Mouse (Mus musculus): ENCODE data around the gene Cd300lb. TPM values are rescaled to one million over a fixed set of nuclear protein-coding genes. Genes with fewer than 3 reads are reported as not detected.

Gene Cd300lb
- polyA plus RNA-seq (2015; fragmentation: Nextera tagmentation; extraction: Ambion mirVana), result 0.14 TPM in 1 of 2 replicates, not detected in the other

DNA sequence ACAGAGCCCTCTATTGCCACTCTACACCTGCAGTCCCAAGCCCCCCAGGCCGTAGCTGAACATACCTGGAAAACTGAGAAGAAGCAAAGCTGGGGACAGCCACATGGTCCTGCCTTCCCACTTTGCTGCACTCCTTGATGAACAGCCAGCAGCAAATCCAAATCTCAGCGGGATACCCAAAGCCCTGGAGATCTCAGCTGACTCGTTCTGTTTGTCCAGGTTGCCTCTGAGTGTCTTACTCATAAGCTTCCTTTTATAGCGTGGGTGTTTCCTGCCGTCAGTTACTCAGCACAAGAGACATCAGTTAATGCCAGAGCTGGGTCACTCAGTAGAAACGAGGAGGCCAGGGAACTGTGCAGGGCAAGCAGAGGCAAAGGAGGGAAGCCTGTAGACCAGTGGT is at the start of gene Cd300lb:
TSS of gene Cd300lb (minus strand) at position 243 of the 400 bp plus-strand sequence.
- H3K9ac ChIP-seq, result no peak within 1 kb of the TSS
- H3K4me1 ChIP-seq, result no peaks in the 10 kb centered on the region
- no peaks in the 10 kb centered on the region for H3K9me3 ChIP-seq
- no peak within 1 kb of the TSS for H3K4me2 ChIP-seq
- H3K4me3 ChIP-seq, result no peak within 1 kb of the TSS
- H3K27ac ChIP-seq, result no peak within 1 kb of the TSS
- no peak for ATAC-seq (replicated peaks)
- no peaks in the 10 kb centered on the region for H3K36me3 ChIP-seq (replicated peaks)
- H3K27me3 ChIP-seq (replicated peaks), result no peaks in the 10 kb centered on the region
- WGBS, result 67% methylated on average over 6 of the region's 6 CpGs

DNA sequence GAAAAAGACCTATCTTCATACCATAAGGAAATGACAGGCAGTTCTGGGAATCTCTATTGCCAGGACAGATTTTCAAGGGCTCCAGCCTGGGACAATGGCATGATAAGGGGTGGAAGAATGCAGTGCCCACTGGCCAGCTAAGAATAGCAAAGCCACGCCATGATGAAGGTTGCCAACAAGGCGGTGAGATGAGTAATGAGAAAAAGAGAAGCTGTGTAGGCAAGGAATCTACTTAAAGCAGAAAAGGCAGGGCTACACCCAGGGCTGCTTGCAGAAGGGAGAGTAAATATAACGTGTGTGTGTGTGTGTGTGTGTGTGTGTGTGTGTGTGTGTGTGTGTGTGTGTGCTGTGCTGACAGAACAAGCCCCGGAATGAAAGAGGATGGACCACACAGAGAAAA is 47.7 kb upstream of the Cd300lb start:
- Histone ChIP-seq H3K4me2 (no peak overlapping the region), H3K36me3 (replicated peaks) (no peaks in the 10 kb centered on the region), H3K27me3 (replicated peaks) (no peaks in the 10 kb centered on the region), H3K9ac (no peak overlapping the region), H3K27ac (no peak overlapping the region), H3K4me3 (no peak overlapping the region), H3K9me3 (no peaks in the 10 kb centered on the region), H3K4me1 (no peaks in the 10 kb centered on the region)
- no peak for ATAC-seq (replicated peaks)
- WGBS, result 82% methylated on average over 4 of the region's 4 CpGs

DNA sequence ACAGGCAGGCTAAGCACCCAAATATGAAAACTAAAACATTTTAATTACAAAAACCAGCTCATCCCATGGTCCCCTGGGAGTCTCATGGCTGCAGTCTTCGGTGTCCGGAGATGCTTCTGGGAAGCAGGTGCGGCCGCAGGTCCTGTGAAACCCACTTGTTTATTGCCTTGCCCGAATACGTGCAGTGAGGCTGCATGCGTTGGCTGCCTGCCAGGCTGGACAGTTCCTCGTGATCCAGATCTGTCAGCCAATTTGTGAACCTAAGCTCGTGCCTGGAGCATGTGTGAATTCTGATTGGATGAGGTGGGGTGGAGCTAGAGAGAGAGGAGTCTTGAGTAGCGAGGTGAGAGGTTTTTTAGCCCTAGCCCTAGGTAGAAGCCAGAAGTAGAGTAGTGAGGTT is 38.5 kb upstream of the Cd300lb start:
- Histone ChIP-seq H3K9me3 (no peaks in the 10 kb centered on the region), H3K4me3 (no peak overlapping the region), H3K36me3 (replicated peaks) (no peaks in the 10 kb centered on the region), H3K27me3 (replicated peaks) (no peaks in the 10 kb centered on the region), H3K27ac (no peak overlapping the region), H3K4me1 (no peaks in the 10 kb centered on the region), H3K9ac (no peak overlapping the region), H3K4me2 (no peak overlapping the region)
- no peak for ATAC-seq (replicated peaks)
- 85% methylated on average over 10 of the region's 10 CpGs for WGBS

DNA sequence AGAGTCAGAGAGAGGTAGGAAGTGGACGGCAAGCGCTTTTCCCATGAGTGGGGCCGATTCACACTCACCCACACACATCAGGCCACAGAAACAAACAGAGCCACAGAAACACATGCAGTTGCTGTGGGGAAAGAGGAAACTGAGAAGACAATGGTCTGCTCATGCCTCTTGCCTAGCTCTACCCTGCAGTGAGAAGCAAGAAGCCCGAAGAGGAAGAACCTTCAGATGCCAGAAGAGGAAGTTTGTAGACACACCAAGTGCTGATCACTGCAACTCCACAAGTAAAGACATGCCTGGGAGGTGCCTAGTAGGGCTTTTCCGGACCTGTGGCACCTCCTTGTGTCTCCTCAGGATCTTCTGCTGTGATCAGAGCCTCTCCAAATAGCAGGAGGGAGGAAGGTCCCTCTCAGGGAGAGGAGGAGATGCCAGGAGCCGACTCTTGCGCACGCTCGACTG is 34.6 kb upstream of the Cd300lb start, which contains the start of gene Cd300c:
TSS of gene Cd300c (minus strand) at position 406 of the 456 bp plus-strand sequence.
- Histone ChIP-seq H3K27me3 (replicated peaks) (no peaks in the 10 kb centered on the region), H3K4me1 (no peaks in the 10 kb centered on the region), H3K4me2 (no peak within 1 kb of the TSS), H3K9me3 (no peaks in the 10 kb centered on the region), H3K27ac (no peak within 1 kb of the TSS), H3K36me3 (replicated peaks) (no peaks in the 10 kb centered on the region), H3K9ac (no peak within 1 kb of the TSS), H3K4me3 (no peak within 1 kb of the TSS)
- 86% methylated on average over 9 of the region's 9 CpGs for WGBS
- no peak for ATAC-seq (replicated peaks)

DNA sequence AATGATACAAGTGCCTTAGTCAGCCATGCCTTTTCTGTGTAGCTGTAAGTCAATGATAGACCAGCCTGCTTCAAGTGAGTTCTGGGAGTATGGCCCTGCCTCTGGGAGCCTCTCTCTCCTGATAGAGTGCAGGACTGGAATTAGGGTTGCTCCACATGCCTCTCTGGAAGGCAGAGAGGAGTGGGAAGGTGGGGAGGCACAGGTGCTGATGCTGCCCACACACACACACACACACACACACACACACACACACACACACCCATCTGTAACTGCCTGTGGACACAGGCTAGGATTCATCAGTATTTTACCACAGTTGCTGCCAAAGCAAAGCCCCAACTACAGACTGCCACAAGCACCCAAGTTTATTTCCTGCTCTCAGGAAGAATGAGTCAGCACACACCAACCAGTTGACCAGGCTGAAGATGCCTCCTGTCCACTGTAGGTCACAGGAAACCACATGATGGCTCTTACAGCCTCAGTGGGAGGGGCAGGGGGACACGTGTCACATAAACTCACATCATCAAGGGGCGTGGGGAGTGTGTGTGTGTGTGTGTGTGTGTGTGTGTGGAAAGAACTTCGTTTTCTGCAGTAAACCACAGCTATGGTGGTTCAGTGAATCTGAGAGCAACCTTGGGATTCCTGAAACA is 31.1 kb upstream of the Cd300lb start:
- Histone ChIP-seq H3K9ac (no peak overlapping the region), H3K27me3 (replicated peaks) (no peaks in the 10 kb centered on the region), H3K4me1 (no peaks in the 10 kb centered on the region), H3K4me2 (no peak overlapping the region), H3K9me3 (no peaks in the 10 kb centered on the region), H3K36me3 (replicated peaks) (no peaks in the 10 kb centered on the region), H3K27ac (no peak overlapping the region), H3K4me3 (no peak overlapping the region)
- no peak for ATAC-seq (replicated peaks)
- WGBS, result 59% methylated on average over 3 of the region's 3 CpGs

DNA sequence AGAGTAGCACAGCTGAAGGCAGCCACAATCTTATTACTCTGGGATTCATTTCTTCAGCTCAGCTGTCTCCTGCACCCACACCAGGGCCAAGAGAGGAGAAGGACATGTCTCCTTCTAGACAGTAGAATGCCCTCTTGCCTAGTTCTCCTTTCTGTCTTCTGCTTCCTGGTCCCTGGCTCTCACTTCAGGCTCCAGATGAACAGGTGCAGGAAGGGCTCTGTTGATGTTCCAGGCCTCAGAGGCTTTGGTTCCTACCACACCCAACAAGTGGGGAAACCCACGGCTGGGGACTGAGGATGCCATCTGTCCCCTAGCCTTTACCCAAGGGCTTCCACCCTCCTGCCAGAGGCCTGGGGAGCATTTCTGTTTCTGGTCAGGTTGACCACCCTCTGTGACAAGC is 26.2 kb upstream of the Cd300lb start:
- H3K27ac ChIP-seq, result no peak overlapping the region
- WGBS, result 95% methylated on average over 1 of the region's 1 CpGs
- ATAC-seq (replicated peaks), result no peak

DNA sequence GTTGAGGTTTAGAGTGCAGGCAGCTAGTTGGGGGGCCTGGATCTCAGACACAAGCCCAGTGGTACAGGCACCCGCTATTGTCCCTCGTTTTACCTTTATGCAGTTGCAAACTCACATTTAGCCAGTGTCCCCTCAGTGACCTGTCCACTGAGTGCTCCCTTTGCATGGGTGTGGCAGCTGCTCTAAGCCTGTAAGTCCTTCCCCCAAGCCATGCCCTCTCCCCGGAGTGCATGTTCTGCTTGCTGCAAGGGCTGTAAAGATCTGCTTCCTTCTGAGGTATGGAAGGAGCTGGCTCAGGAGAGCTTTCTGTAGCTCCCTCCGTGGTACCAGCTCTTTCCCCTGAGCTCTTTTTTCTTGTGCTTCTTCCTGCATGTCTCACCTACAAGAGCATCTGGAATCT is 595 bp downstream of the Cd300lb start:
- WGBS, result 91% methylated on average over 4 of the region's 4 CpGs
- H3K4me2 ChIP-seq, result no peak overlapping the region
- H3K27ac ChIP-seq, result no peak overlapping the region
- no peak overlapping the region for H3K4me3 ChIP-seq
- H3K9ac ChIP-seq, result no peak overlapping the region
- H3K9me3 ChIP-seq, result no peaks in the 10 kb centered on the region
- no peaks in the 10 kb centered on the region for H3K27me3 ChIP-seq (replicated peaks)
- no peaks in the 10 kb centered on the region for H3K36me3 ChIP-seq (replicated peaks)
- H3K4me1 ChIP-seq, result no peaks in the 10 kb centered on the region
- no peak for ATAC-seq (replicated peaks)

More for the DNA sequence above, 26.2 kb upstream of the Cd300lb start:
- Histone ChIP-seq H3K4me1 (no peaks in the 10 kb centered on the region), H3K4me2 (no peak overlapping the region), H3K9me3 (no peaks in the 10 kb centered on the region), H3K4me3 (no peak overlapping the region), H3K36me3 (replicated peaks) (no peaks in the 10 kb centered on the region), H3K9ac (no peak overlapping the region), H3K27me3 (replicated peaks) (no peaks in the 10 kb centered on the region)

DNA sequence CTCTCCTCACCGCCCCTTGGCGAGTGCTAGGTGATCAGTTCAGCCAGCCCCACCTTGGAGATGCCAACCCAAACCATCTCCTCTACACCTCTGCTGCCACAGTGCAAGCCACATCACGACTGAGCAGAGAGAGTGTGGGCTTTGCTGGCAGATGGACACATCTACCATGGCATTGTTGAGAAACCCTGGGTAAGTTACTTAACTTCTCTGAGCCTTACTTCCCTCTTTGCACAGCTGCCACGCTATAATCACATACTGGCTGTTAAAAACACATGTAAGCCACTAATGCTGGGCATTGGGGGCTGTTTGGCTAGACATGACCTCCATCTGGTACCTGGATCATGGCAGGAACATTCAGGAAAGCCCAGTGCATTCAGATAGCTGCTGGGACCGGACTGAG is 3.1 kb downstream of the Cd300lb start:
- Histone ChIP-seq H3K27me3 (replicated peaks) (no peaks in the 10 kb centered on the region), H3K4me3 (no peak overlapping the region), H3K9ac (no peak overlapping the region), H3K4me1 (no peaks in the 10 kb centered on the region), H3K27ac (no peak overlapping the region), H3K36me3 (replicated peaks) (no peaks in the 10 kb centered on the region), H3K9me3 (no peaks in the 10 kb centered on the region), H3K4me2 (no peak overlapping the region)
- 70% methylated on average over 5 of the region's 5 CpGs for WGBS
- no peak for ATAC-seq (replicated peaks)

DNA sequence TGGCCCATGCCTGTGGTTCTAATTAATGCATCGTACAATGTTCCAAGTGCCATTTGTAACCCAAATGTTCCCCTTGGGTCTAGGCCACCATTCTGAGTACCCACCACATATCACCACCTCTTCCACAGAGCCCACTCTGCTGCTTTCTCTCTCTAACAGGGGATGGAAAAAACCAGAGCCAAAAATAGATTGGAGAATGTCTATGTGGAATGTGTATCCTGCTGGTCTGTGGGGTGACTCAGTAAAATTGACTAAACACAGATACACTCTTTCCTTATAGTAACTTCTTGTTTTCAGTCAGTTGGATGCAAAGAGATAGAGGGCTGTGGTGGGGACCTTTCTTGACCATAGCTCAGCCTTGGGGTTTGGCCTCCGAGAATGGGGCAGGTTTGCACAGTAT is 4.6 kb downstream of the Cd300lb start:
- no peaks in the 10 kb centered on the region for H3K9me3 ChIP-seq
- no peak for ATAC-seq (replicated peaks)
- no peaks in the 10 kb centered on the region for H3K36me3 ChIP-seq (replicated peaks)
- H3K4me3 ChIP-seq, result no peak overlapping the region
- WGBS, result 89% methylated on average over 2 of the region's 2 CpGs
- no peaks in the 10 kb centered on the region for H3K27me3 ChIP-seq (replicated peaks)
- H3K9ac ChIP-seq, result no peak overlapping the region
- H3K4me2 ChIP-seq, result no peak overlapping the region
- no peak overlapping the region for H3K27ac ChIP-seq
- no peaks in the 10 kb centered on the region for H3K4me1 ChIP-seq

DNA sequence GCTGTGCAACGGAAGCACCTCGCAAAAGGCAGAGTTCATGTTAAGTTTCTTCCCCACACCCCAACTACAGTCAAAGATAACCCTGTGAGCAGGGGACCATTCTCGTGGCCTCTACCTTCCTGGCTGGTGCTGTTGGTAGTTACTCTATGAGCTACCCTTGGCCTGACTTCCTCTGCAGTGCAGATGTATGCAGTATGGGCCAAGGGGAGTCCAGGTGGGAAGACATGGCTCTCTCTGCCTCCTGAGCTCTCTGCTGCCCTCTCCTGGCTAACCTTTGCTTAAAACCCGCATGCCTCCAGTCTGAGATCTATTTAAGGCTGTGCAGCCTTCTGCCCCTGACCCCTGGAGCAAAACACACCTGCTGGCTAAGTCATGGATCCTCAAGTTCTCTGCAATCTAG is 10.2 kb downstream of the Cd300lb start:
- Histone ChIP-seq H3K4me1 (no peaks in the 10 kb centered on the region), H3K9ac (no peak overlapping the region), H3K4me2 (no peak overlapping the region), H3K36me3 (replicated peaks) (no peaks in the 10 kb centered on the region), H3K9me3 (no peaks in the 10 kb centered on the region), H3K27ac (no peak overlapping the region), H3K4me3 (no peak overlapping the region), H3K27me3 (replicated peaks) (no peaks in the 10 kb centered on the region)
- ATAC-seq (replicated peaks), result no peak
- WGBS, result 75% methylated on average over 4 of the region's 4 CpGs

DNA sequence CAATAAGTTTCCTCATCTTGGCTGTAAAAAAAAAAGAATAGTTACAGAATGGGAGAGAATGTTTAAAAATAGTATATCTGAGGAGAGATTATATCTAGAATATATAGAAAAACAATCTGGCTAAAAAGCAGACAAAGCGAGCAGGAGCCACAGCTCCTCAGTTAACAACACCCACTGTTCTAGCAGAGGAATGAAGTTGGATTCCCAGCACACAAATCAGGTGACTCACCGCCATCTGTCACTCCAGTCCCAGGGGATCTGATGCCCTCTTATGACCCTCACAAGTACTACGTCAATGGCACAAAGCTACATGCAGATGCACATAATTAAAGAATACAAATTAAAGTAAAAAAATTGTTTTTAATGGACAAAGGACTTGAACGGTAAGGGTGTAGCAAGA is 11.7 kb downstream of the Cd300lb start:
- Histone ChIP-seq H3K4me2 (no peak overlapping the region), H3K4me3 (no peak overlapping the region), H3K36me3 (replicated peaks) (no peaks in the 10 kb centered on the region), H3K9ac (no peak overlapping the region), H3K4me1 (no peaks in the 10 kb centered on the region), H3K9me3 (no peaks in the 10 kb centered on the region), H3K27ac (no peak overlapping the region), H3K27me3 (replicated peaks) (no peaks in the 10 kb centered on the region)
- ATAC-seq (replicated peaks), result no peak
- 76% methylated on average over 4 of the region's 4 CpGs for WGBS

DNA sequence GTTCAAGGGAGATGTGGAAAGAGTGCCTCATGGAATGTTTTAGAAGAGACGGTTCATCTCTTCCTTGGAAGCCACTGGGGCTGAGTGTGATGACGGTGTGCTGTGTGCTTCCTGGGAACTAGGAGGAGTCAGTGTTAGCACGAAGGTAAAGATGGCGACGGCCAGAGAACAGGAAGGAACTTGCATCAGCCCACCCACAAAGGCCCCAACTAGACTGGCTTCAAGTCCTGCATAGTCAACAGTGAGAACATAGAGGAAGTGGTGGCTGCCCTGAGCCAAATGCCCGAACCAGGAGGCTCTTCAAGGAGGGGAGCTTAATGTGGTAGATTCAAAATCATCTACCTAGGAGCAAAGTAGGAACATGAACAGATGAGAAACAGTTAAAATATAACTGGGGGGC is 17.1 kb downstream of the Cd300lb start:
- Histone ChIP-seq H3K36me3 (replicated peaks) (no peaks in the 10 kb centered on the region), H3K27me3 (replicated peaks) (peaks cover 10% of the 10 kb centered on the region; the same call in 1 of the 2 replicates), H3K9ac (no peak overlapping the region), H3K9me3 (no peaks in the 10 kb centered on the region), H3K4me2 (no peak overlapping the region), H3K4me3 (no peak overlapping the region), H3K4me1 (no peaks in the 10 kb centered on the region), H3K27ac (no peak overlapping the region)
- 89% methylated on average over 6 of the region's 6 CpGs for whole genome bisulfite sequencing
- ATAC-seq (replicated peaks), result no peak

DNA sequence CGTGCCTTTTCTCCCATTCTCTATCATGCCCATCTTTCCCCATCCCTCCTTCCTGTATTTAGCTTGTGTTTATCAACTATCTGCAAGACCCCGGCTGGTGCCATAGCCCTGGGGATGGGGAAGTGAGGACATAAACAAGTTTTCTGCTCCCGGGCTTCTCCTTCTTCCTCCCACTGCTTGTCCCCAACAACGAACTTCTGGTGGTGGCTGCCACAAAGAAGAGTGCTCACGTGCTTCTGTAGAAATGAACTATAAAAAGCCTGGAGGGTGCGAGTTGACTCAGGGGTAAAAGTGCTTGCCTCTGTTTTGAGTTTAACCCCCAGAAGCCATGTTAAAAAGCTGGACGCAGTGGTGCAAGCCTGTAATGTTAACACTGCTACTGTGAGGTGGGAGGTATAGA is 19.2 kb downstream of the Cd300lb start:
- no peaks in the 10 kb centered on the region for H3K9me3 ChIP-seq
- WGBS, result 64% methylated on average over 7 of the region's 7 CpGs
- H3K9ac ChIP-seq, result no peak overlapping the region
- no peaks in the 10 kb centered on the region for H3K4me1 ChIP-seq
- peaks cover 10% of the 10 kb centered on the region; the same call in 1 of the 2 replicates for H3K27me3 ChIP-seq (replicated peaks)
- no peak overlapping the region for H3K4me2 ChIP-seq
- H3K27ac ChIP-seq, result no peak overlapping the region
- no peak for ATAC-seq (replicated peaks)
- no peak overlapping the region for H3K4me3 ChIP-seq
- H3K36me3 ChIP-seq (replicated peaks), result no peaks in the 10 kb centered on the region
